Mouse (Mus musculus) neural tube, embryonic 11.5 days (tissue): ENCODE results near the gene Cpxm2. TPM values are rescaled to one million over a fixed set of nuclear protein-coding genes. Genes with fewer than 3 reads are reported as not detected.

Experiments
- ATAC-seq: fragments of 200-750 bp; cut with Nextera tagmentation; 2 replicates; pipeline ENCODE4 v1.8.0; 2017; ENCODE audit warnings: moderate number of reproducible peaks, mild to moderate bottlenecking, moderate TSS enrichment, moderate library complexity; ENCODE audit not compliant: insufficient read depth, low FRiP score, low TSS enrichment
- DNase-seq: peaks from one replicate; pipeline ENCODE4 v3.0.0-alpha.2; 2015; ENCODE audit warnings: low spot score
- H3K27ac ChIP-seq: fragments of 300-500 bp; sonication (generic); 2 replicates; pipeline ENCODE4 v1.5.1; 2014; ENCODE audit warnings: low read depth, mild to moderate bottlenecking, low read length
- H3K27me3 ChIP-seq: fragments of 300-500 bp; sonication (generic); 2 replicates; pipeline ENCODE4 v1.6.1; 2014; ENCODE audit warnings: mild to moderate bottlenecking, low read length, mixed read lengths; ENCODE audit not compliant: control insufficient read depth, insufficient read depth
- H3K36me3 ChIP-seq: fragments of 300-500 bp; sonication (generic); 2 replicates; pipeline ENCODE4 v1.6.1; 2014; ENCODE audit warnings: mild to moderate bottlenecking, low read length, moderate library complexity, mixed read lengths; ENCODE audit not compliant: control insufficient read depth, insufficient read depth
- H3K4me1 ChIP-seq: fragments of 300-500 bp; sonication (generic); 2 replicates; pipeline ENCODE4 v1.6.1; 2014; ENCODE audit warnings: low read length, mixed read lengths; ENCODE audit not compliant: control insufficient read depth, insufficient read depth
- H3K4me2 ChIP-seq: fragments of 300-500 bp; sonication (generic); 2 replicates; pipeline ENCODE4 v1.6.1; 2014; ENCODE audit warnings: low read depth, mild to moderate bottlenecking, moderate library complexity
- H3K4me3 ChIP-seq: fragments of 300-500 bp; sonication (generic); 2 replicates; pipeline ENCODE4 v1.5.1; 2014; ENCODE audit warnings: low read depth, low read length
- H3K9ac ChIP-seq: fragments of 300-500 bp; sonication (generic); 2 replicates; pipeline ENCODE4 v1.6.1; 2014; ENCODE audit warnings: mild to moderate bottlenecking, low read length
- H3K9me3 ChIP-seq: fragments of 300-500 bp; sonication (generic); 2 replicates; pipeline ENCODE4 v1.6.1; 2016; ENCODE audit warnings: low read length; ENCODE audit not compliant: control insufficient read depth
- WGBS: fragments of 180-500 bp; shearing (Covaris S2); extraction: QIAGEN DNeasy Blood & Tissue Kit; methylation state at CpG from one replicate; pipeline ENCODE4 v1.1.7; 2014; 5-methylcytosine and 5-hydroxymethylcytosine counted together
- polyA plus RNA-seq: library from polyadenylated mRNA; unstranded; fragments of >200 nt; fragmentation: Nextera tagmentation; extraction: Ambion mirVana; gene quantifications from 2 replicates; pipeline ENCODE4 v1.2.1, GENCODE M21; 2014

Gene Cpxm2
- polyA plus RNA-seq, 1 experiment from 2014 or later: 1.0 TPM

- WGBS: 87% methylated on average over 3 of the region's 3 CpGs
- Histone ChIP-seq H3K27me3 (no peaks in the 10 kb centered on the region), H3K9ac (no peak overlapping the region), H3K4me3 (no peak overlapping the region), H3K4me2 (no peak overlapping the region), H3K36me3 (no peaks in the 10 kb centered on the region), H3K27ac (no peak overlapping the region), H3K9me3 (no peaks in the 10 kb centered on the region), H3K4me1 (no peaks in the 10 kb centered on the region)
- ATAC-seq: no peak
- DNase-seq: no peak
Observed at GRCm38 (mm10) chr7:132074503-132074902, 80.0 kb downstream of the Cpxm2 start.

DNA sequence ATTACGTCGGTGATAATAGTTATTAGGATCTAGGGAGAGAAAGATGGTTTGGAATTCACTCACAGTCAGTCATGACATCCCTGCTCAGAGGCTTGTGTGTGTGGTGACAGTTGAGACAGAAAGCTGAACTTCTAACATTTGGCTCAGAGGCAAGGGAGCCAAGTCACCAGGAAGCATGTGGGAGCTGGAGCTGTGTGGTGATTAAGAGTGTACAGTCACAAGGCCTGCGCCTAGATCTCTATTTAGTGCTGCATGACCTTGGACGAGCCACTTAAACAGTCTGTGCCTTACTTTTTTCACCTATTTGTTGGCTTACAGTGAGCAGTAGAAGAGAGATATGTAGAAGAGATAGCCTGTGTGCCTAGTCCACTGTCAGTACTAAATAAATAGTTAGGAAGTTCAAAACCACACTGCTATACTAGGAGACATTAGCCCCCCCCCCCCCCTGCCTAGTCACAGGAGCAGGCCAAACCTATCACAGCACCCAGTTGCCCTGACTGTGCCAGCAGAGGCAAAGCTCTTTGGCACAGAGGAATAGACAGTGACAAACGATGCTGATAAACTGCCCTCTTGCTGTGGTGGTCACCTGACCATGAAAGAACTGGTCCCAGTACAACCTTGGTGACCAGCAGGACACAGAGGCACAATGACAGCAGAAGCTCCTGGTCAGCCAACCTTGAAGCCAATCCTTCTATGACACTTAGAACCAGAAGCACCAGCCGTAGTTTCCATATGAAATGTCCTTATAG is 83.5 kb downstream of the Cpxm2 start:
- Histone ChIP-seq H3K4me1 (no peaks in the 10 kb centered on the region), H3K9me3 (no peaks in the 10 kb centered on the region), H3K4me2 (no peak overlapping the region), H3K27ac (no peak overlapping the region), H3K4me3 (no peak overlapping the region), H3K9ac (no peak overlapping the region), H3K27me3 (no peaks in the 10 kb centered on the region), H3K36me3 (no peaks in the 10 kb centered on the region)
- WGBS: 88% methylated on average over 6 of the region's 6 CpGs
- no peak for ATAC-seq
- DNase-seq: no peak

- no peak for ATAC-seq
Observed at GRCm38 (mm10) chr7:132067951-132068350, 86.6 kb downstream of the Cpxm2 start.

DNA sequence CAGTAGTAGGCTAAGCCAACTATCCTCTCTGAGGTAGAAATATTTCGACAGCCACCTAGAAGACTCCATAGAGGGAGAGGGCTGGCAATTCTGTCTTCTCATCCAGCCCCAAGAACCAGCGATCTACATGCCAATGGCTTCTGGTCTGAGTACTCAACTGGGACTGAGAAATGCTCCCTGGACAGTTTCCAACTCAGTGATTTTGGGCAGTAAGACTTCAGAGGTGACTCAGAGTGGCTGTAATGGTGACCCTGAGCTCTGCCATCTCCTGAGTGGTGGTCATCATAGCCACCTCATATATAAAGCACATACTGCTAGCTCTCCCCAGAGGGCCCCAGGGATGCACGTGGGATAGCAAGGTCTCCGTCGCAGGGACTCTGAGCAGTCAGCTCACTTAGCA is 87.0 kb downstream of the Cpxm2 start:
- H3K27me3 ChIP-seq: no peaks in the 10 kb centered on the region
- no peak overlapping the region for H3K27ac ChIP-seq
- WGBS: 87% methylated on average over 5 of the region's 5 CpGs
- no peak for DNase-seq
- no peaks in the 10 kb centered on the region for H3K36me3 ChIP-seq
- H3K4me1 ChIP-seq: no peaks in the 10 kb centered on the region
- ATAC-seq: no peak
- H3K9ac ChIP-seq: no peak overlapping the region
- no peaks in the 10 kb centered on the region for H3K9me3 ChIP-seq
- H3K4me2 ChIP-seq: no peak overlapping the region
- H3K4me3 ChIP-seq: no peak overlapping the region

More at GRCm38 (mm10) chr7:132067951-132068350, 86.6 kb downstream of the Cpxm2 start:
- Histone ChIP-seq H3K27ac (no peak overlapping the region), H3K4me2 (no peak overlapping the region), H3K9ac (no peak overlapping the region), H3K36me3 (no peaks in the 10 kb centered on the region), H3K27me3 (no peaks in the 10 kb centered on the region), H3K9me3 (no peaks in the 10 kb centered on the region), H3K4me1 (no peaks in the 10 kb centered on the region), H3K4me3 (no peak overlapping the region)
- DNase-seq: no peak
- 82% methylated on average over 5 of the region's 5 CpGs for WGBS

DNA sequence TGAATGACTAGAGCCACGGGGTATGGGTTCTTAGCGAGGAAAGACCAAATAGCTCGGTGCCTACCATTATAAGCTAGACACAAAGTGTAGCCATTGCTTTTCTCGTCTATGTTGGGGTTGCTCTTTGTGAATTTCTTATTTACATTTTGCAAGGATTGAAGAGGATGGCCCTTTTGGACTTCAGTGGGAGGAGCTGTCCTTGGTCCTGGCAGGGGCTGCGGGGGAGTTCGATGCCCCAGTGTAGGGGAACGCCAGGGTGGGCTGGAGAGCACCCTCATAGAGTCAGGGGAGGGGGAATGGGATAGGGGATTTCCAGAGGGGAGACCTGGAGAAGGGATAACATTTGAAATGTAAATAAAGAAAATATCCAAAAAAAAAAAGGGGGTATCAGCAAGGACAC is 94.4 kb downstream of the Cpxm2 start:
- DNase-seq (no peak), ATAC-seq (no peak)
- no peak overlapping the region for H3K27ac ChIP-seq
- no peak overlapping the region for H3K4me3 ChIP-seq
- H3K4me2 ChIP-seq: no peak overlapping the region
- H3K9me3 ChIP-seq: no peaks in the 10 kb centered on the region; the same call in 1 of the 2 replicates
- 84% methylated on average over 7 of the region's 7 CpGs for WGBS
- H3K9ac ChIP-seq: no peak overlapping the region
- no peaks in the 10 kb centered on the region for H3K36me3 ChIP-seq
- H3K27me3 ChIP-seq: no peaks in the 10 kb centered on the region
- no peaks in the 10 kb centered on the region for H3K4me1 ChIP-seq

DNA sequence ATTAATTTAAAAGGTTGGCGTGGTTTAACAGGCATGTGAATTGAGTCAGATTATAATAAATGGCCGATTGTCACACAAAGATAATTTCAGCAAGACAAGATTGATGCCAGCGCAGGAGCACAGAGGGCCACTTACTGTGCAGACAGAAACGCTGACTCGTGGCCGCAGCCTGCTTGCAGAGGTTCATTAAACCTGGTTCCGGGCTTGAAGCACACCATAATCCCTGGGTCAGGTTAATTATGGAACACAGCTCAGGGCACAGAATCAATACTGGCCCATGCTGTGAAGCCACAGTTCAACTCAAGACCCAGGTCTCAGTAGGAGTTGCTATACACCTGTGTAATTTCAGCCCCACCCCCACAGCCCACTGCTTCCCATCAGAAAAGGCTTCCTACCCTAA is 98.0 kb downstream of the Cpxm2 start:
- no peak for ATAC-seq

GRCm38 (mm10) chr7:132046662-132047061 is 107.9 kb downstream of the Cpxm2 start:
- ATAC-seq (no peak), DNase-seq (no peak)
- H3K9ac ChIP-seq: no peak overlapping the region
- H3K27ac ChIP-seq: no peak overlapping the region
- 0 out of 2 replicates have a peak, but pooled peaks cover 2% of the 10 kb centered on the region for H3K4me1 ChIP-seq
- no peaks in the 10 kb centered on the region for H3K36me3 ChIP-seq
- no peaks in the 10 kb centered on the region for H3K27me3 ChIP-seq
- no peak overlapping the region for H3K4me3 ChIP-seq
- WGBS: 70% methylated on average over 4 of the region's 4 CpGs
- H3K9me3 ChIP-seq: no peaks in the 10 kb centered on the region
- no peak overlapping the region for H3K4me2 ChIP-seq

More for the DNA sequence above, 98.0 kb downstream of the Cpxm2 start:
- Histone ChIP-seq H3K9ac (no peak overlapping the region), H3K4me3 (no peak overlapping the region), H3K4me1 (no peaks in the 10 kb centered on the region), H3K9me3 (no peaks in the 10 kb centered on the region), H3K27me3 (no peaks in the 10 kb centered on the region), H3K36me3 (no peaks in the 10 kb centered on the region), H3K27ac (no peak overlapping the region), H3K4me2 (no peak overlapping the region)
- peak; percentile 18 for DNase-seq
- WGBS: 65% methylated on average over 7 of the region's 7 CpGs

- H3K9me3 ChIP-seq: no peaks in the 10 kb centered on the region
- no peak overlapping the region for H3K4me3 ChIP-seq
- no peaks in the 10 kb centered on the region for H3K4me1 ChIP-seq
- DNase-seq (no peak), ATAC-seq (no peak)
- 23% methylated on average over 6 of the region's 6 CpGs for WGBS
- H3K9ac ChIP-seq: no peak overlapping the region
- no peak overlapping the region for H3K4me2 ChIP-seq
- H3K27me3 ChIP-seq: no peaks in the 10 kb centered on the region
- H3K36me3 ChIP-seq: no peaks in the 10 kb centered on the region
- no peak overlapping the region for H3K27ac ChIP-seq
Observed at GRCm38 (mm10) chr7:132031940-132032531, 122.5 kb downstream of the Cpxm2 start.

GRCm38 (mm10) chr7:132026671-132027070 is 127.9 kb downstream of the Cpxm2 start:
- Histone ChIP-seq H3K9me3 (no peaks in the 10 kb centered on the region), H3K9ac (no peak overlapping the region), H3K27ac (no peak overlapping the region), H3K4me3 (no peak overlapping the region), H3K27me3 (no peaks in the 10 kb centered on the region), H3K36me3 (no peaks in the 10 kb centered on the region), H3K4me1 (no peaks in the 10 kb centered on the region), H3K4me2 (no peak overlapping the region)
- no peak for DNase-seq
- ATAC-seq: no peak
- 82% methylated on average over 6 of the region's 6 CpGs for WGBS
